Mouse (Mus musculus): Measurements from ENCODE around the gene Lsr.

GRCm38 (mm10) chr7:30969174-30969573 is 4.1 kb downstream of the Lsr start:
- TF ChIP-seq CTCF (IDR thresholded peaks at IDR 0.05; ENCODE audit: borderline replicate concordance, control insufficient read depth, extremely low read depth, insufficient read depth, low read length, poor library complexity) (no peak), POLR2A (IDR thresholded peaks at IDR 0.05; ENCODE audit: control insufficient read depth, extremely low read depth, insufficient read depth, low read length, poor library complexity) (no peak)
